Mouse (Mus musculus) CH12.LX (cell line): ENCODE data around the gene Prpf40b.

Experiments used
- CHD1 ChIP-seq: IDR thresholded peaks from 2 replicates; pipeline ENCODE4 v1.6.1; 2012; ENCODE audit warnings: low read depth, low read length, improper control_type of control experiment, inconsistent platforms
- CHD2 ChIP-seq: IDR thresholded peaks from 2 replicates; pipeline ENCODE4 v1.6.1; 2011; ENCODE audit warnings: low read length, improper control_type of control experiment
- CTCF ChIP-seq, 2 experiments: IDR thresholded peaks in 1 of 2; conservative IDR thresholded peaks in 1 of 2; 2 replicates each; pipeline ENCODE4 v1.5.1; 2011 to 2012; ENCODE audit warnings: low read depth in 2 of 2, low read length in 2 of 2, improper control_type of control experiment in 1 of 2, inconsistent platforms in 1 of 2, mild to moderate bottlenecking in 1 of 2, moderate library complexity in 1 of 2
- EP300 ChIP-seq: IDR thresholded peaks from 2 replicates; pipeline ENCODE4 v1.6.1; 2011; ENCODE audit warnings: low read length, improper control_type of control experiment
- HCFC1 ChIP-seq: IDR thresholded peaks from 2 replicates; pipeline ENCODE4 v1.6.1; 2012; ENCODE audit warnings: low read depth, mild to moderate bottlenecking, inconsistent platforms, low read length, improper control_type of control experiment
- JUND ChIP-seq: conservative IDR thresholded peaks from 2 replicates; pipeline ENCODE4 v1.6.1; 2011; ENCODE audit warnings: low read depth, low read length, improper control_type of control experiment
- MAX ChIP-seq: IDR thresholded peaks from 2 replicates; pipeline ENCODE4 v1.6.1; 2011; ENCODE audit warnings: low read length, improper control_type of control experiment
- NELFE ChIP-seq: IDR thresholded peaks from 2 replicates; pipeline ENCODE4 v1.6.1; 2011; ENCODE audit warnings: low read depth, low read length, improper control_type of control experiment
- NRF1 ChIP-seq: IDR thresholded peaks from 2 replicates; pipeline ENCODE4 v1.6.1; 2014; ENCODE audit warnings: low read depth, mild to moderate bottlenecking, inconsistent platforms, low read length, improper control_type of control experiment, moderate library complexity
- POLR2A ChIP-seq: IDR thresholded peaks from 2 replicates; pipeline ENCODE4 v1.6.1; 2011; ENCODE audit warnings: low read depth, mild to moderate bottlenecking, improper control_type of control experiment, low read length
- SMC3 ChIP-seq: IDR thresholded peaks from 2 replicates; pipeline ENCODE4 v1.6.1; 2011; ENCODE audit warnings: low read depth, low read length, improper control_type of control experiment
- TBP ChIP-seq: conservative IDR thresholded peaks from 2 replicates; pipeline ENCODE4 v1.6.1; 2011; ENCODE audit warnings: low read depth, low read length, improper control_type of control experiment
- ZKSCAN1 ChIP-seq: IDR thresholded peaks from 2 replicates; pipeline ENCODE4 v1.6.1; 2012; ENCODE audit warnings: low read depth, inconsistent platforms, low read length, improper control_type of control experiment, borderline replicate concordance
- ZNF384 ChIP-seq: IDR thresholded peaks from 2 replicates; pipeline ENCODE4 v1.6.1; 2012; ENCODE audit warnings: low read depth, low read length, improper control_type of control experiment, inconsistent platforms

- TF ChIP-seq NRF1 = no peak
- no peak for TF ChIP-seq TBP
- TF ChIP-seq POLR2A = no peak
- no peak for TF ChIP-seq EP300
- no peak for TF ChIP-seq NELFE
- no peak for TF ChIP-seq SMC3
- TF ChIP-seq CHD2 = no peak
- no peak for TF ChIP-seq CHD1
- TF ChIP-seq JUND = no peak
- TF ChIP-seq HCFC1 = no peak
- no peak for TF ChIP-seq CTCF (conservative IDR thresholded peaks at IDR 0.05 in 1 of 2, IDR thresholded peaks at IDR 0.05 in 1 of 2; ENCODE audit: low read depth in 2 of 2, low read length in 2 of 2)
- no peak for TF ChIP-seq ZNF384
- no peak for TF ChIP-seq MAX
- no peak for TF ChIP-seq ZKSCAN1
Measured at GRCm38 (mm10) chr15:99296213-99296612, 1.3 kb downstream of the Prpf40b start.
